Mouse (Mus musculus) neural tube, embryonic 14.5 days (tissue): ENCODE results near the gene Kremen1. TPM values are rescaled to one million over a fixed set of nuclear protein-coding genes. Genes with fewer than 3 reads are reported as not detected.
A peak's percentile ranks its signal among the peaks of the same experiment; 100 is the strongest.

Experiments used
- ATAC-seq: fragments of 200-750 bp; cut with Nextera tagmentation; 2 replicates; pipeline ENCODE4 v1.8.0; 2017; ENCODE audit warnings: low read depth, mild to moderate bottlenecking, moderate TSS enrichment, moderate library complexity
- H3K27ac ChIP-seq: fragments of 300-500 bp; sonication (generic); 2 replicates; pipeline ENCODE4 v1.5.1; 2014; ENCODE audit warnings: low read depth, mild to moderate bottlenecking, control low read depth, low read length, moderate library complexity, mixed read lengths
- H3K27me3 ChIP-seq: fragments of 300-500 bp; sonication (generic); 2 replicates; pipeline ENCODE4 v1.6.1; 2014; ENCODE audit warnings: low read length; ENCODE audit not compliant: control insufficient read depth, insufficient read depth
- H3K36me3 ChIP-seq: fragments of 300-500 bp; sonication (generic); 2 replicates; pipeline ENCODE4 v1.6.1; 2014; ENCODE audit warnings: low read length, mixed read lengths; ENCODE audit not compliant: control insufficient read depth, insufficient read depth
- H3K4me1 ChIP-seq: fragments of 300-500 bp; sonication (generic); 2 replicates; pipeline ENCODE4 v1.6.1; 2014; ENCODE audit warnings: low read length; ENCODE audit not compliant: control insufficient read depth, insufficient read depth
- H3K4me2 ChIP-seq: fragments of 300-500 bp; sonication (generic); 2 replicates; pipeline ENCODE4 v1.6.1; 2014; ENCODE audit warnings: mild to moderate bottlenecking, low read depth, low read length, control low read depth
- H3K4me3 ChIP-seq: fragments of 300-500 bp; sonication (generic); 2 replicates; pipeline ENCODE4 v1.5.1; 2014; ENCODE audit warnings: low read depth, low read length, control low read depth, mixed read lengths
- H3K9ac ChIP-seq: fragments of 300-500 bp; sonication (generic); replicated peaks from 2 replicates; pipeline ENCODE4 v1.6.1; 2014; ENCODE audit warnings: low read depth, mild to moderate bottlenecking, control low read depth, low read length, mixed read lengths
- H3K9me3 ChIP-seq: fragments of 300-500 bp; sonication (generic); 2 replicates; pipeline ENCODE4 v1.6.1; 2016; ENCODE audit warnings: low read length; ENCODE audit not compliant: control insufficient read depth
- WGBS: fragments of 180-500 bp; shearing (Covaris S2); extraction: QIAGEN DNeasy Blood & Tissue Kit; methylation state at CpG from one replicate; pipeline ENCODE4 v1.1.7; 2014; 5-methylcytosine and 5-hydroxymethylcytosine counted together
- polyA plus RNA-seq: library from polyadenylated mRNA; unstranded; fragments of >200 nt; fragmentation: Nextera tagmentation; extraction: Ambion mirVana; gene quantifications from 2 replicates; pipeline ENCODE4 v1.2.1, GENCODE M21; 2014

Gene Kremen1
- 3.7 and 6.5 TPM in 2 replicates for polyA plus RNA-seq

GRCm38 (mm10) chr11:5261508-5262392 is at the start of gene Kremen1:
Gene Kremen1, minus strand, starts transcription at chr11:5261558.
- peak within 1 kb of the TSS; percentile 74 for H3K4me3 ChIP-seq
- H3K4me2 ChIP-seq = peak within 1 kb of the TSS; percentile 73
- no peaks in the 10 kb centered on the region for H3K36me3 ChIP-seq
- WGBS = 3% methylated on average over 55 of the region's 80 CpGs
- peak within 1 kb of the TSS; percentile 75 for H3K9ac ChIP-seq
- H3K4me1 ChIP-seq = peaks cover 13% of the 10 kb centered on the region
- no peaks in the 10 kb centered on the region for H3K9me3 ChIP-seq
- peak within 1 kb of the TSS; percentile 52; the same call in 1 of the 2 replicates for H3K27ac ChIP-seq
- H3K27me3 ChIP-seq = no peaks in the 10 kb centered on the region
- ATAC-seq = peak; percentile 95

- H3K27ac ChIP-seq = no peak overlapping the region
- H3K4me1 ChIP-seq = no peaks in the 10 kb centered on the region
- no peak overlapping the region for H3K9ac ChIP-seq
- H3K4me2 ChIP-seq = no peak overlapping the region
- no peak for ATAC-seq
- no peaks in the 10 kb centered on the region for H3K9me3 ChIP-seq
- no peaks in the 10 kb centered on the region for H3K36me3 ChIP-seq
- 92% methylated on average over 13 of the region's 13 CpGs for whole genome bisulfite sequencing
- H3K27me3 ChIP-seq = no peaks in the 10 kb centered on the region
- no peak overlapping the region for H3K4me3 ChIP-seq
Measured at GRCm38 (mm10) chr11:5307024-5307905, 45.9 kb upstream of the Kremen1 start.

- no peak for ATAC-seq
Measured at GRCm38 (mm10) chr11:5306017-5306416, 44.7 kb upstream of the Kremen1 start.

GRCm38 (mm10) chr11:5304526-5304925 is 43.2 kb upstream of the Kremen1 start:
- H3K4me1 ChIP-seq = no peaks in the 10 kb centered on the region
- no peak overlapping the region for H3K27ac ChIP-seq
- ATAC-seq = no peak
- no peaks in the 10 kb centered on the region for H3K9me3 ChIP-seq
- H3K9ac ChIP-seq = no peak overlapping the region
- H3K4me2 ChIP-seq = no peak overlapping the region
- H3K27me3 ChIP-seq = no peaks in the 10 kb centered on the region
- no peaks in the 10 kb centered on the region for H3K36me3 ChIP-seq
- no peak overlapping the region for H3K4me3 ChIP-seq

More at GRCm38 (mm10) chr11:5306017-5306416, 44.7 kb upstream of the Kremen1 start:
- H3K4me1 ChIP-seq = no peaks in the 10 kb centered on the region
- no peaks in the 10 kb centered on the region for H3K36me3 ChIP-seq
- H3K9ac ChIP-seq = no peak overlapping the region
- H3K27ac ChIP-seq = no peak overlapping the region
- H3K27me3 ChIP-seq = no peaks in the 10 kb centered on the region
- H3K4me3 ChIP-seq = no peak overlapping the region
- no peaks in the 10 kb centered on the region for H3K9me3 ChIP-seq
- no peak overlapping the region for H3K4me2 ChIP-seq

GRCm38 (mm10) chr11:5298007-5298372 is 36.6 kb upstream of the Kremen1 start:
- Histone ChIP-seq H3K4me2 (no peak overlapping the region), H3K36me3 (no peaks in the 10 kb centered on the region), H3K9me3 (no peaks in the 10 kb centered on the region), H3K9ac (no peak overlapping the region), H3K4me3 (no peak overlapping the region), H3K27me3 (no peaks in the 10 kb centered on the region), H3K27ac (no peak overlapping the region), H3K4me1 (peaks cover 12% of the 10 kb centered on the region; the same call in 1 of the 2 replicates)
- ATAC-seq = no peak
- 46% methylated on average over 1 of the region's 1 CpGs for WGBS

- H3K27me3 ChIP-seq = no peaks in the 10 kb centered on the region
- no peak overlapping the region for H3K27ac ChIP-seq
- H3K9ac ChIP-seq = no peak overlapping the region
- no peak overlapping the region for H3K4me2 ChIP-seq
- H3K4me3 ChIP-seq = no peak overlapping the region
- ATAC-seq = peak; percentile 79
- WGBS = 38% methylated on average over 13 of the region's 13 CpGs
- no peaks in the 10 kb centered on the region for H3K36me3 ChIP-seq
- H3K9me3 ChIP-seq = no peaks in the 10 kb centered on the region
- H3K4me1 ChIP-seq = peaks cover 12% of the 10 kb centered on the region; the same call in 1 of the 2 replicates
Measured at GRCm38 (mm10) chr11:5297148-5298006, 36.0 kb upstream of the Kremen1 start.

GRCm38 (mm10) chr11:5296576-5297115 is 35.3 kb upstream of the Kremen1 start:
- Histone ChIP-seq H3K27ac (no peak overlapping the region), H3K36me3 (no peaks in the 10 kb centered on the region), H3K27me3 (no peaks in the 10 kb centered on the region), H3K4me1 (peaks cover 12% of the 10 kb centered on the region; the same call in 1 of the 2 replicates), H3K4me2 (no peak overlapping the region), H3K4me3 (no peak overlapping the region), H3K9me3 (no peaks in the 10 kb centered on the region), H3K9ac (no peak overlapping the region)
- 0 out of 2 replicates have a peak, but pooled peaks have one; percentile 34 for ATAC-seq
- WGBS = 73% methylated on average over 2 of the region's 2 CpGs

- no peak for ATAC-seq
- H3K27ac ChIP-seq = no peak overlapping the region
- no peaks in the 10 kb centered on the region for H3K9me3 ChIP-seq
- peaks cover 12% of the 10 kb centered on the region; the same call in 1 of the 2 replicates for H3K4me1 ChIP-seq
- no peak overlapping the region for H3K9ac ChIP-seq
- no peaks in the 10 kb centered on the region for H3K27me3 ChIP-seq
- H3K4me2 ChIP-seq = no peak overlapping the region
- no peaks in the 10 kb centered on the region for H3K36me3 ChIP-seq
- H3K4me3 ChIP-seq = no peak overlapping the region
- 94% methylated on average over 3 of the region's 3 CpGs for WGBS
Measured at GRCm38 (mm10) chr11:5294805-5295204, 33.4 kb upstream of the Kremen1 start.
